Mouse (Mus musculus): ENCODE measurements around the gene Msh3. TPM values are rescaled to one million over a fixed set of nuclear protein-coding genes. Genes with fewer than 3 reads are reported as not detected.
"Not testable (repeated sequence)": the region's sequence is repeated elsewhere in the genome, so short reads cannot be mapped to it uniquely, and the experiment has no call there.

The Msh3 gene
- polyA plus RNA-seq, 1 experiment from 2014 or later = 32.7 TPM

GRCm38 (mm10) chr13:92237887-92238286, 116.9 kb downstream of the Msh3 start:
- WGBS = 89% methylated on average over 3 of the region's 3 CpGs
- no peak overlapping the region for H3K9ac ChIP-seq
- H3K36me3 ChIP-seq = peaks cover 18% of the 10 kb centered on the region
- no peak overlapping the region for H3K4me3 ChIP-seq
- ATAC-seq (ENCODE audit: low FRiP score) = no peak
- H3K9me3 ChIP-seq (replicated peaks) = no peaks in the 10 kb centered on the region
- no peak overlapping the region for H3K4me2 ChIP-seq (replicated peaks)
- H3K27ac ChIP-seq = no peak overlapping the region
- no peaks in the 10 kb centered on the region for H3K27me3 ChIP-seq
- H3K4me1 ChIP-seq = no peaks in the 10 kb centered on the region

- Histone ChIP-seq H3K27ac (no peak overlapping the region), H3K4me1 (no peaks in the 10 kb centered on the region), H3K27me3 (no peaks in the 10 kb centered on the region), H3K4me2 (replicated peaks) (no peak overlapping the region), H3K4me3 (no peak overlapping the region), H3K9me3 (replicated peaks) (no peaks in the 10 kb centered on the region), H3K36me3 (peaks cover 18% of the 10 kb centered on the region), H3K9ac (no peak overlapping the region)
- no peak for ATAC-seq (ENCODE audit: low FRiP score)
- 94% methylated on average over 4 of the region's 4 CpGs for WGBS
Measured at GRCm38 (mm10) chr13:92237016-92237415, 117.8 kb downstream of the Msh3 start.

GRCm38 (mm10) chr13:92232076-92232938, 122.5 kb downstream of the Msh3 start:
- Histone ChIP-seq H3K4me3 (no peak overlapping the region), H3K9me3 (replicated peaks) (no peaks in the 10 kb centered on the region), H3K4me1 (no peaks in the 10 kb centered on the region), H3K36me3 (peaks cover 15% of the 10 kb centered on the region), H3K27me3 (no peaks in the 10 kb centered on the region), H3K27ac (no peak overlapping the region), H3K4me2 (replicated peaks) (no peak overlapping the region), H3K9ac (no peak overlapping the region)
- 88% methylated on average over 9 of the region's 9 CpGs for WGBS
- ATAC-seq (ENCODE audit: low FRiP score) = no peak

GRCm38 (mm10) chr13:92228037-92228436, 126.8 kb downstream of the Msh3 start:
- H3K27me3 ChIP-seq = no peaks in the 10 kb centered on the region
- no peak overlapping the region for H3K4me3 ChIP-seq
- H3K27ac ChIP-seq = no peak overlapping the region
- no peaks in the 10 kb centered on the region; the same call in 1 of the 2 replicates for H3K36me3 ChIP-seq
- no peaks in the 10 kb centered on the region for H3K4me1 ChIP-seq
- H3K9me3 ChIP-seq (replicated peaks) = no peaks in the 10 kb centered on the region
- no peak overlapping the region for H3K4me2 ChIP-seq (replicated peaks)
- H3K9ac ChIP-seq = no peak overlapping the region
- no peak for ATAC-seq (ENCODE audit: low FRiP score)
- 72% methylated on average over 1 of the region's 1 CpGs for WGBS

- H3K9ac ChIP-seq = no peak overlapping the region
- WGBS = 97% methylated on average over 3 of the region's 3 CpGs
- H3K36me3 ChIP-seq = peaks cover 15% of the 10 kb centered on the region
- H3K4me3 ChIP-seq = no peak overlapping the region
- ATAC-seq (ENCODE audit: low FRiP score) = no peak
- no peaks in the 10 kb centered on the region for H3K27me3 ChIP-seq
- no peaks in the 10 kb centered on the region for H3K9me3 ChIP-seq (replicated peaks)
- H3K4me1 ChIP-seq = no peaks in the 10 kb centered on the region
- no peak overlapping the region for H3K4me2 ChIP-seq (replicated peaks)
- no peak overlapping the region for H3K27ac ChIP-seq
Measured at GRCm38 (mm10) chr13:92223567-92223966, 131.2 kb downstream of the Msh3 start.

- Histone ChIP-seq H3K27ac (no peak overlapping the region), H3K4me3 (no peak overlapping the region), H3K27me3 (no peaks in the 10 kb centered on the region), H3K36me3 (peaks cover 15% of the 10 kb centered on the region), H3K4me2 (replicated peaks) (no peak overlapping the region), H3K9me3 (replicated peaks) (no peaks in the 10 kb centered on the region), H3K9ac (no peak overlapping the region), H3K4me1 (no peaks in the 10 kb centered on the region)
- WGBS = 95% methylated on average over 5 of the region's 5 CpGs
- ATAC-seq (ENCODE audit: low FRiP score) = no peak
Measured at GRCm38 (mm10) chr13:92222763-92223162, 132.0 kb downstream of the Msh3 start.

DNA sequence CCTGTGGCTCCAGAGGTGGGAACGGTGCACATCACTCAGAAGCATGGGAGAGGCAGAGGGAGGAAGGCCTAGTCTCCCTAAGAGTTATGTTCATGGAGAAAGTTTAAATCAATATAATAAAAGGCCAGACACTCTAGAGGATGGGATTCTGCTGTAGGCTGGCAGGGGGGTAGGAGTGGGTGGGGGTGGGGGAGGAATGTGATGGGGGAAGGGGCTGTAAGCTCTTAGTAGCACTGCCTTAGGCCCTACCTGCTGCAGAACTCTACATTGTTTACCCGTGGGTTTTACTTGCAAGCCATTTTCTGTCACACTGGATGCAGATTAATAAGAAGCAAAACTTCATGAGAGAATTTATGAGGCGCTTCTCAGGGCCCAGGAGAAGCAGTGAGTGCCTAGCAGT, 135.0 kb downstream of the Msh3 start:
- Histone ChIP-seq H3K27ac (no peak overlapping the region), H3K36me3 (peaks cover 15% of the 10 kb centered on the region), H3K27me3 (no peaks in the 10 kb centered on the region), H3K9ac (no peak overlapping the region), H3K4me2 (replicated peaks) (no peak overlapping the region), H3K4me3 (no peak overlapping the region), H3K4me1 (no peaks in the 10 kb centered on the region), H3K9me3 (replicated peaks) (no peaks in the 10 kb centered on the region)
- ATAC-seq (ENCODE audit: low FRiP score) = no peak
- WGBS = 90% methylated on average over 3 of the region's 3 CpGs

DNA sequence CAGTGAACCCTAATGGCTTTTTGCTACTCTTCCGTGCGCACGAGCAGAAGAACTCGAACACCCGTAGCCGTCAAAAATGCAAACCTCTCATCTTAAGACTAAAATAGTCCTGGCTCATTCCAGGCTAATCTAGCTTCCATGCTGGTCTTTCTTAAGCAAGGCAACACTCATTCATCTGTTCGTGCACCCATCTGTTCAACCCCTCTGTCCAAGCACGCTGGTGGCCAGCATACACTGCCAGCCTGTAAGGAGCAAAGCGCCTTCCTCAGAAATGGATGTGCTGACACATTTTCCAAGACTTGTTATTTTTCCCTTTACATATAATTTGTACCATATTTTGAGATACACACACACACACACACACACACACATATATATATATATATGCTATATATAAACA, 137.6 kb downstream of the Msh3 start:
- no peak for ATAC-seq (ENCODE audit: low FRiP score)
- Histone ChIP-seq H3K4me3 (no peak overlapping the region), H3K36me3 (peaks cover 23% of the 10 kb centered on the region; the same call in 1 of the 2 replicates), H3K27ac (no peak overlapping the region), H3K4me2 (replicated peaks) (no peak overlapping the region), H3K9me3 (replicated peaks) (no peaks in the 10 kb centered on the region), H3K9ac (no peak overlapping the region), H3K27me3 (no peaks in the 10 kb centered on the region), H3K4me1 (no peaks in the 10 kb centered on the region)
- WGBS = 96% methylated on average over 9 of the region's 9 CpGs

DNA sequence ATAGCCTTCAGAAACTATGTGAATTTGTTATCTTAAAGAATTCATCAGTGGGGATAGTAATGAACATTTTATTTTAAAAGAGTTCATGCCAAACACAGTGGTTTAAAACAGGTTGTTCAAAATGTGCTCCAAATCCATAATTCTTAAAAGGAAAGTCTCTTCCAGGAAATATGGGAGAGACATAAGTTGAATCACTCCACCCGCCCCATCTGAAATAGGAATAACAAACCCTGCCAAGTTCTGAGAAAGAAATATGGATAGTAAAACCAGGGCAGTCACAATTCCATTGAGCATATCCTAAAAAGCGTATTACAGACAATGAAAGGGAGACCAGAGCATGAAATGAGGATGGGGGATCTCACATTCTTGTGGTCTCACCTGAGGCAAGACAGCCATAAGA, 157.9 kb downstream of the Msh3 start:
- Histone ChIP-seq H3K27ac (no peak overlapping the region), H3K4me1 (no peaks in the 10 kb centered on the region), H3K4me3 (no peak overlapping the region), H3K27me3 (no peaks in the 10 kb centered on the region), H3K9me3 (replicated peaks) (no peaks in the 10 kb centered on the region), H3K36me3 (no peaks in the 10 kb centered on the region), H3K4me2 (replicated peaks) (no peak overlapping the region), H3K9ac (no peak overlapping the region)
- 85% methylated on average over 2 of the region's 2 CpGs for WGBS
- ATAC-seq (ENCODE audit: low FRiP score) = no peak

DNA sequence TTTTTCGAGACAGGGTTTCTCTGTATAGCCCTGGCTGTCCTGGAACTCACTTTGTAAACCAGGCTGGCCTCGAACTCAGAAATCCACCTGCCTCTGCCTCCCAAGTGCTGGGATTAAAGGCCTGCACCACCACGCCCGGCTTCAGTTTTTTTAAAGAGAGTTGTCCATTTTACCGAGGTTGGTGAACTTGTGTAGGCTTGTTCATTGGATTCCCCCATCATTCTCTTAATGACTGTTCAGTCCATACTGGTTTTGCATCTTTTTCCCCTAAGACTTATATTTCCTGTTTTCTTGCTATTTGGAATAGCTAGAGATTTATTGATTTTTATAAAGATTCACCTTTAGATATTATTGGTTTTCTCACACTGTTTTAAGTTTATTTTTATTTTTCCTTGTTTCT, 161.0 kb downstream of the Msh3 start:
- H3K27me3 ChIP-seq; H3K36me3 ChIP-seq; H3K9me3 ChIP-seq (replicated peaks); H3K9ac ChIP-seq; ATAC-seq (ENCODE audit: low FRiP score); H3K4me3 ChIP-seq; H3K27ac ChIP-seq; H3K4me1 ChIP-seq; H3K4me2 ChIP-seq (replicated peaks): not testable (repeated sequence)
- 87% methylated on average over 5 of the region's 5 CpGs for WGBS

GRCm38 (mm10) chr13:92172686-92173085, 182.1 kb downstream of the Msh3 start:
- not testable (repeated sequence) for H3K27me3 ChIP-seq
- WGBS = 82% methylated on average over 8 of the region's 8 CpGs

More at GRCm38 (mm10) chr13:92172686-92173085, 182.1 kb downstream of the Msh3 start:
- H3K4me1 ChIP-seq; H3K27ac ChIP-seq; H3K9ac ChIP-seq; H3K4me3 ChIP-seq; H3K36me3 ChIP-seq; H3K4me2 ChIP-seq (replicated peaks); ATAC-seq (ENCODE audit: low FRiP score); H3K9me3 ChIP-seq (replicated peaks): not testable (repeated sequence)

Data from hindbrain, embryonic 12.5 days (tissue).